Mouse (Mus musculus) ES-E14 (cell line): Measurements from ENCODE around the gene Il18bp.

Experiments used
- CHD2 ChIP-seq: IDR thresholded peaks from 2 replicates; pipeline ENCODE4 v1.6.1; 2014; ENCODE audit warnings: mild to moderate bottlenecking, low read depth, low read length, inconsistent platforms
- HCFC1 ChIP-seq: IDR thresholded peaks from 2 replicates; pipeline ENCODE4 v1.6.1; 2012; ENCODE audit warnings: low read length, inconsistent platforms, borderline replicate concordance; ENCODE audit not compliant: insufficient read depth
- MAFK ChIP-seq: IDR thresholded peaks from 2 replicates; pipeline ENCODE4 v1.6.1; 2014; ENCODE audit warnings: mild to moderate bottlenecking, low read depth, low read length, inconsistent platforms; ENCODE audit not compliant: insufficient read depth
- ZC3H11A ChIP-seq: IDR thresholded peaks from 2 replicates; pipeline ENCODE4 v1.6.1; 2012; ENCODE audit warnings: low read depth, mild to moderate bottlenecking, inconsistent platforms, low read length, borderline replicate concordance
- ZNF384 ChIP-seq: IDR thresholded peaks from 2 replicates; pipeline ENCODE4 v1.6.1; 2012; ENCODE audit warnings: low read depth, low read length, inconsistent platforms

GRCm38 (mm10) chr7:101994241-101994640 lies 24.2 kb downstream of the Il18bp start:
- TF ChIP-seq HCFC1 (no peak), ZNF384 (no peak), MAFK (no peak), CHD2 (no peak), ZC3H11A (no peak)
